Mouse (Mus musculus): ENCODE measurements at regions not wholly inside any gene's neighbourhood (a gene's known extent, or its start where the extent isn't known, plus 50 kb on each side); places are given as distances from the start of the nearest gene placed in this dataset.

DNA sequence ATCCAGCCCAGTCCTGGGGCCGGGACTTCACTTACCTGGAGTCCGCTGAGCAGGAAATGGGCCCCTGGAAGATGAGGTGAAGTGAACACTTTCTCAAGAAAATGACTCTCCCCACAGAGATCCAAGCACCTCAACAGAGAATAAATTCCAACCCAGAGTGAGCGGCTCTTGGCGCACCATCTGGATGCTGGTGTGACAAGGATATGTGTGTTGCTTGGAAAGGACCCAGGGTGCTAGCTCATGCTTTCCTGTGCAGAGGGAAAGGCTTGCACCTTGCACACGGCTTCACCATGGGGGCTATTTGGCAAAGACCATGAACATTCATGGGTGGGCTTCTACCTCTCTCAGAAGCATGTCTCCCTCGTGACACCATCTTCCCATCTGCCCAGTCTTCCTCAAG is 151.7 kb downstream of the Zfp36l1 start:
- no peak for TF ChIP-seq ZMIZ1 (IDR thresholded peaks at IDR 0.05; ENCODE audit: low read depth, low read length)
- TF ChIP-seq E2F4 (IDR thresholded peaks at IDR 0.05; ENCODE audit: borderline replicate concordance, low read depth, low read length): no peak
- TF ChIP-seq GABPA (IDR thresholded peaks at IDR 0.05; ENCODE audit: low read depth, low read length): no peak
- TF ChIP-seq SIN3A (IDR thresholded peaks at IDR 0.05; ENCODE audit: low read length): no peak
- no peak for TF ChIP-seq BHLHE40 (IDR thresholded peaks at IDR 0.05; ENCODE audit: borderline replicate concordance, low read depth, low read length)
- TF ChIP-seq ZNF384 (IDR thresholded peaks at IDR 0.05; ENCODE audit: low read depth, low read length): no peak
- no peak for TF ChIP-seq TCF12 (IDR thresholded peaks at IDR 0.05; ENCODE audit: low read depth, low read length)
- no peak for TF ChIP-seq HCFC1 (IDR thresholded peaks at IDR 0.05; ENCODE audit: low read depth, low read length)
- TF ChIP-seq UBTF (IDR thresholded peaks at IDR 0.05; ENCODE audit: borderline replicate concordance, insufficient read depth, low read depth, low read length): no peak
- TF ChIP-seq TAL1 (IDR thresholded peaks at IDR 0.05; ENCODE audit: low read length): no peak
- TF ChIP-seq SMC3 (IDR thresholded peaks at IDR 0.05; ENCODE audit: low read depth, low read length): no peak
- no peak for TF ChIP-seq MAFK (IDR thresholded peaks at IDR 0.05; ENCODE audit: borderline replicate concordance, low read depth, low read length)
- TF ChIP-seq MAX (IDR thresholded peaks at IDR 0.05; ENCODE audit: low read length): no peak
- no peak for TF ChIP-seq GATA1 (IDR thresholded peaks at IDR 0.05; ENCODE audit: low read depth, low read length)
- no peak for TF ChIP-seq POLR2AphosphoS5 (IDR thresholded peaks at IDR 0.05; ENCODE audit: borderline replicate concordance, low read depth, low read length)
- TF ChIP-seq TBP (IDR thresholded peaks at IDR 0.05; ENCODE audit: low read depth, low read length): no peak
- no peak for TF ChIP-seq MXI1 (IDR thresholded peaks at IDR 0.05; ENCODE audit: low read depth, low read length)
- TF ChIP-seq NRF1 (IDR thresholded peaks at IDR 0.05; ENCODE audit: insufficient read depth, low read depth, low read length, poor library complexity, severe bottlenecking): no peak
- no peak for TF ChIP-seq ZC3H11A (IDR thresholded peaks at IDR 0.05; ENCODE audit: low read depth, low read length)
- Histone ChIP-seq H3K36me3 (ENCODE audit: control insufficient read depth in 1 of 2, insufficient read depth in 2 of 2, low read length in 2 of 2) (no peaks in the 10 kb centered on the region), H3K9ac (ENCODE audit: control insufficient read depth, low read depth, low read length, poor library complexity, severe bottlenecking) (no peak overlapping the region), H3K4me3 (ENCODE audit: control insufficient read depth in 1 of 2, insufficient read depth in 1 of 2, low read depth in 2 of 2, low read length in 2 of 2) (no peak overlapping the region), H3K27ac (ENCODE audit: control insufficient read depth, low read depth, low read length) (no peak overlapping the region), H3K9me3 (replicated peaks; ENCODE audit: insufficient read depth, low read length) (no peaks in the 10 kb centered on the region), H3K4me1 (ENCODE audit: control insufficient read depth in 1 of 2, insufficient read depth in 2 of 2, low read length in 2 of 2) (peaks cover 0 to 2% of the 10 kb centered on the region in 2 experiments; a peak in 1 of 4 replicates), H3K27me3 (ENCODE audit: control insufficient read depth in 1 of 2, insufficient read depth in 2 of 2, low read length in 2 of 2) (peaks cover 2% of the 10 kb centered on the region in 2 experiments; a peak in 2 of 4 replicates), H3K79me2 (ENCODE audit: control insufficient read depth, insufficient read depth, low read length, poor library complexity) (no peaks in the 10 kb centered on the region)
- DNase-seq (ENCODE audit: low read depth, low spot score): no peak

DNA sequence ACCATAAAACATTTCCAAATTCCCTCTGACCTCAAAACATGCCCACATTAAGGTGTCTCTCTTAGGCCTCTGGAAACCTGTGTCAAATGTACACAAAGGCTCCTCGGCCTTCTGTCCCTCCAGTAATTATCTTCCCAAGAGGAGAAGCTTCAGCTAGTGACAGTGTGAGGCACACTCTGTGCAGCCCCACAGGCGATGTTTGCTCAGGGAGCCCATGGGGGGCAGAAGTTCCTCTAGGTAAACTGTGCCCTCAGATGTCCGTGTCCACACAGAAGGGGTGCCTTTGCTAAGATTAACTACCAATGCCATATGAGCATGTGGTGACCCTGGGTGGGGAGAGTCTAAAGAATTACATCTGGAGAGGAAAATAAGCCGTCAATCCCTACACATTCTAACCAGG is 152.4 kb downstream of the Zfp36l1 start:
- Histone ChIP-seq H3K36me3 (ENCODE audit: control insufficient read depth in 1 of 2, insufficient read depth in 2 of 2, low read length in 2 of 2) (no peaks in the 10 kb centered on the region), H3K4me1 (ENCODE audit: control insufficient read depth in 1 of 2, insufficient read depth in 2 of 2, low read length in 2 of 2) (no peaks in the 10 kb centered on the region), H3K27ac (ENCODE audit: control insufficient read depth, low read depth, low read length) (no peak overlapping the region), H3K27me3 (ENCODE audit: control insufficient read depth in 1 of 2, insufficient read depth in 2 of 2, low read length in 2 of 2) (peaks cover 2% of the 10 kb centered on the region in 2 experiments; a peak in 2 of 4 replicates), H3K79me2 (ENCODE audit: control insufficient read depth, insufficient read depth, low read length, poor library complexity) (no peaks in the 10 kb centered on the region), H3K4me3 (ENCODE audit: control insufficient read depth in 1 of 2, insufficient read depth in 1 of 2, low read depth in 2 of 2, low read length in 2 of 2) (no peak overlapping the region), H3K9me3 (replicated peaks; ENCODE audit: insufficient read depth, low read length) (no peaks in the 10 kb centered on the region), H3K9ac (ENCODE audit: control insufficient read depth, low read depth, low read length, poor library complexity, severe bottlenecking) (no peak overlapping the region)
- TF ChIP-seq CTCF (IDR thresholded peaks at IDR 0.05 in 2 of 3, conservative IDR thresholded peaks at IDR 0.05 in 1 of 3; ENCODE audit: control insufficient read depth in 1 of 3, insufficient read depth in 1 of 3, low read depth in 2 of 3, low read length in 3 of 3, poor library complexity in 1 of 3, severe bottlenecking in 1 of 3) (no peak), POLR2AphosphoS5 (IDR thresholded peaks at IDR 0.05; ENCODE audit: borderline replicate concordance, low read depth, low read length) (no peak), MAX (IDR thresholded peaks at IDR 0.05; ENCODE audit: low read length) (no peak), MAFK (IDR thresholded peaks at IDR 0.05; ENCODE audit: borderline replicate concordance, low read depth, low read length) (no peak), NELFE (IDR thresholded peaks at IDR 0.05; ENCODE audit: low read depth, low read length) (no peak), ZKSCAN1 (IDR thresholded peaks at IDR 0.05; ENCODE audit: low read depth, low read length) (no peak), MYC (IDR thresholded peaks at IDR 0.05; ENCODE audit: low read depth, low read length) (no peak), USF2 (IDR thresholded peaks at IDR 0.05; ENCODE audit: borderline replicate concordance in 1 of 2, insufficient read depth in 1 of 2, low read depth in 1 of 2, low read length in 2 of 2) (no peak), ETS1 (IDR thresholded peaks at IDR 0.05; ENCODE audit: low read depth, low read length) (no peak), E2F4 (IDR thresholded peaks at IDR 0.05; ENCODE audit: borderline replicate concordance, low read depth, low read length) (no peak)
- DNase-seq (ENCODE audit: low read depth, low spot score): no peak
